ENCODE assay signal across 8 mouse cellular contexts in the genomic region with DNA sequence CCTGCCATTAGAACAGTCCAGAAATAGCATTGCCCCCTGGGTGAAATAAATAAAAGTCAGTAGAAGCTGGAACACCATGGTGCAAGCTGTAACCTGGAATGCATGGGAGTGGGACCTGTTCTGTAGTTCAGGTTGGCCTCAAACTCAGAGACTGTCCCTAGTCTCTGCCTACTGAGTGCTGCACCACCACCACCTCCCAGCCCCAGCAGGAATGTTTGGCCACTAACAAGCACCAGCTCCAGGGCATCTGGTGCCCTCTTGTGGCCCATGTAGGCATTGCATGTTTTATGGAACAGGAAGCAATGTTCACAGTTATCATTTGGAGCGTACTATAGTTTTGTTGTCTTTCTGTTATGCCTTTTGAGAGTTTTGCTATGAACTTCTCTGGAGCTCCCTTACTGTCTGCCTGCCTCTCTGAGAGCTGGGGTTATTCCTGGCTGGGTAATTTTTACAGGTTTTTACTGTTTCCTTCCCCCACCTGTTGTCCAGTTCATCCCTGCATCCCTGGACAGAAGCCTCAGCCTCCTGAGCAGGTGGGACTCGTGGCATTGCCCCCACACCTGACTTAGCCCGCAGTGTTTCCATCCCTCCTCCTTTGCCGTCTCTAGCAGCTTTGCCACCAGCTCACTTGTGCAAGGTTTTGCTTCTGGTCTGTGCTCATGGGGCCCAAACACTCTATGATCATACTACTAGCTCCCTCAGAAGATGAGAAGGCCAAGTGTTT.
DNase-seq lines count a peak whose midpoint lies in the region; ATAC-seq and TF ChIP-seq lines count a peak whose summit lies in the region.

No protein-coding gene starts in this region.

- TF ChIP-seq POLR2A in ES-Bruce4 (IDR thresholded peaks at IDR 0.05; ENCODE audit: insufficient read depth, low read length): no peak
- no peak for TF ChIP-seq POLR2A in lung, adult 2 months (IDR thresholded peaks at IDR 0.05; ENCODE audit: borderline replicate concordance, extremely low read depth, low read depth, low read length)

- peak; percentile 70 for ATAC-seq in cerebellum, adult (ENCODE audit: insufficient number of reproducible peaks, low FRiP score, low TSS enrichment)
- ATAC-seq in forebrain, embryonic 15.5 days (replicated peaks): peak; percentile 80; the same call in 1 of the 2 replicates
- ATAC-seq in neutrophil, adult 5-6 weeks (ENCODE audit: extremely low read depth, insufficient number of reproducible peaks, low FRiP score, poor library complexity, severe bottlenecking): peak; percentile 92

- no peak overlapping the region for H3K9ac ChIP-seq in ES-Bruce4 (ENCODE audit: low read depth, poor library complexity, severe bottlenecking)
- H3K9ac ChIP-seq in forebrain, embryonic 15.5 days (replicated peaks): no peak overlapping the region

- no peak overlapping the region for H3K27ac ChIP-seq in ES-Bruce4 (ENCODE audit: insufficient read depth, low read length)
- H3K27ac ChIP-seq in forebrain, embryonic 15.5 days (replicated peaks): no peak overlapping the region

- no peaks in the 10 kb centered on the region for H3K9me3 ChIP-seq in ES-Bruce4 (replicated peaks; ENCODE audit: control insufficient read depth, insufficient read depth, low read length, poor library complexity, severe bottlenecking)
- H3K9me3 ChIP-seq in forebrain, embryonic 15.5 days: no peaks in the 10 kb centered on the region

- no peak for TF ChIP-seq EP300 in ES-Bruce4 (IDR thresholded peaks at IDR 0.05; ENCODE audit: insufficient read depth, low read depth, low read length)

- TF ChIP-seq CTCF in ES-Bruce4 (IDR thresholded peaks at IDR 0.05; ENCODE audit: low read depth, low read length): peak; percentile 96
- TF ChIP-seq CTCF in lung, adult 2 months (IDR thresholded peaks at IDR 0.05; ENCODE audit: insufficient read depth, low read length): peak; percentile 97

- WGBS in forebrain, embryonic 15.5 days: 68% methylated on average over 4 of the region's 4 CpGs
- 44% methylated on average over 4 of the region's 4 CpGs for WGBS in lung, adult 2 months

- H3K27me3 ChIP-seq in ES-Bruce4 (ENCODE audit: control insufficient read depth, insufficient read depth, low read length, poor library complexity, severe bottlenecking): no peaks in the 10 kb centered on the region
- no peaks in the 10 kb centered on the region for H3K27me3 ChIP-seq in forebrain, embryonic 15.5 days

- no peaks in the 10 kb centered on the region for H3K4me1 ChIP-seq in ES-Bruce4 (ENCODE audit: control insufficient read depth, insufficient read depth, low read length)
- H3K4me1 ChIP-seq in forebrain, embryonic 15.5 days: 0 out of 2 replicates have a peak, but pooled peaks cover 7% of the 10 kb centered on the region
- H3K4me1 ChIP-seq in lung, adult 2 months (ENCODE audit: control insufficient read depth, insufficient read depth, low read length): no peaks in the 10 kb centered on the region; the same call in 1 of the 2 replicates

- intact Hi-C loops in heart, postnatal 36 days (cut with DNase I): loop anchor here (1.0 to 5.0 kb wide), 2 partner anchors 112 to 139 kb away; a partner anchor contains a TSS

- no peak overlapping the region for H3K4me2 ChIP-seq in forebrain, embryonic 15.5 days (replicated peaks)

- DNase-seq in heart, postnatal 36 days: peak; percentile 87 to 93
- peak; percentile 74 to 92 for DNase-seq in layer of hippocampus, adult 18-20 months (ENCODE audit: low spot score in 2 of 2)
- peak; percentile 88 for DNase-seq in lung, adult 2 months
- DNase-seq in testis, postnatal 14 days (ENCODE audit: low spot score): peak; percentile 50

- no peaks in the 10 kb centered on the region for H3K36me3 ChIP-seq in ES-Bruce4 (ENCODE audit: control insufficient read depth, insufficient read depth, low read length, poor library complexity, severe bottlenecking)
- H3K36me3 ChIP-seq in forebrain, embryonic 15.5 days: no peaks in the 10 kb centered on the region

- no peak overlapping the region for H3K4me3 ChIP-seq in ES-Bruce4 (ENCODE audit: low read depth, low read length)
- H3K4me3 ChIP-seq in forebrain, embryonic 15.5 days: no peak overlapping the region
- no peak overlapping the region for H3K4me3 ChIP-seq in lung, adult 2 months (replicated peaks; ENCODE audit: extremely low read depth, low read depth, low read length)
